Mouse (Mus musculus) hindbrain, embryonic 15.5 days (tissue): Measurements from ENCODE around the gene Enox1. TPM values are rescaled to one million over a fixed set of nuclear protein-coding genes. Genes with fewer than 3 reads are reported as not detected.
"Not testable (repeated sequence)": the region's sequence is repeated elsewhere in the genome, so short reads cannot be mapped to it uniquely, and the experiment has no call there.

Experiments used
- ATAC-seq: fragments of 200-750 bp; cut with Nextera tagmentation; 2 replicates; pipeline ENCODE4 v1.8.0; 2017; ENCODE audit warnings: low read depth, moderate number of reproducible peaks, moderate TSS enrichment; ENCODE audit not compliant: low FRiP score
- H3K27ac ChIP-seq: fragments of 300-500 bp; sonication (generic); replicated peaks from 2 replicates; pipeline ENCODE4 v1.5.1; 2015; ENCODE audit warnings: mild to moderate bottlenecking, inconsistent platforms
- H3K27me3 ChIP-seq: fragments of 300-500 bp; sonication (generic); 2 replicates; pipeline ENCODE4 v1.6.1; 2015; ENCODE audit warnings: control low read depth, inconsistent platforms
- H3K36me3 ChIP-seq: fragments of 300-500 bp; sonication (generic); 2 replicates; pipeline ENCODE4 v1.6.1; 2015; ENCODE audit warnings: control low read depth, inconsistent platforms
- H3K4me1 ChIP-seq: fragments of 300-500 bp; sonication (generic); replicated peaks from 2 replicates; pipeline ENCODE4 v1.6.1; 2015; ENCODE audit warnings: control low read depth, inconsistent platforms
- H3K4me2 ChIP-seq: fragments of 300-500 bp; sonication (generic); 2 replicates; pipeline ENCODE4 v1.6.1; 2015; ENCODE audit warnings: moderate library complexity, mild to moderate bottlenecking, inconsistent platforms
- H3K4me3 ChIP-seq: fragments of 300-500 bp; sonication (generic); 2 replicates; pipeline ENCODE4 v1.5.1; 2015; ENCODE audit warnings: mild to moderate bottlenecking, inconsistent platforms
- H3K9ac ChIP-seq: fragments of 300-500 bp; sonication (generic); 2 replicates; pipeline ENCODE4 v1.6.1; 2015; ENCODE audit warnings: inconsistent platforms
- H3K9me3 ChIP-seq: fragments of 300-500 bp; sonication (generic); 2 replicates; pipeline ENCODE4 v1.6.1; 2016; ENCODE audit warnings: control low read depth, inconsistent platforms
- WGBS: fragments of 180-500 bp; shearing (Covaris S2); methylation state at CpG from one replicate; pipeline ENCODE4 v1.1.7; 2015; 5-methylcytosine and 5-hydroxymethylcytosine counted together
- polyA plus RNA-seq: library from polyadenylated mRNA; unstranded; fragments of >200 nt; fragmentation: Nextera tagmentation; extraction: Ambion mirVana; gene quantifications from 2 replicates; pipeline ENCODE4 v1.2.1, GENCODE M21; 2015

Gene Enox1
- polyA plus RNA-seq, 1 experiment from 2014 or later: 43.5 TPM

DNA sequence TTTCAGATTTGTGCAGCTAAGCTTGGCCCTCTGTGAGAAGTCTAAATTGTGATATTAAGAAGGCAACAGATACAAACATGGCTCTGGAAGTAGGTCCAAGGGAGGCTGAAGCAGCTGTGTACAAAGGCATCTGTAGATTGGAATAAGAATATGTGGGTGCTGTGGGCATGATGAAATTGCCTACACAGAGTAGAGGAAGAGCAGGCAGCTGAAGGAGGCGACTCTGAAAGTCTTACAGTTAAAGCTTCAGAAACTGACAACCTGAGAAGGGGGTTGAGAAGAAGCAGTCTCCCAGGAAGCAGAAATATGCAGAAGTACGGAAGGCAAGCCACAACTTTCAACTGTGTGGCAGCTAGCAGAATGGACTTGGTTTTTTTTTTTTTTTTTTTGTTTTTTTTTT, 380.0 kb downstream of the Enox1 start:
- no peaks in the 10 kb centered on the region for H3K9me3 ChIP-seq
- no peak for ATAC-seq
- no peak overlapping the region for H3K4me2 ChIP-seq
- no peaks in the 10 kb centered on the region for H3K36me3 ChIP-seq
- H3K4me1 ChIP-seq: 0 out of 2 replicates have a peak, but pooled peaks cover 5% of the 10 kb centered on the region
- no peak overlapping the region for H3K4me3 ChIP-seq
- WGBS: 86% methylated on average over 2 of the region's 2 CpGs
- no peaks in the 10 kb centered on the region for H3K27me3 ChIP-seq
- H3K27ac ChIP-seq: no peak overlapping the region
- no peak overlapping the region for H3K9ac ChIP-seq

DNA sequence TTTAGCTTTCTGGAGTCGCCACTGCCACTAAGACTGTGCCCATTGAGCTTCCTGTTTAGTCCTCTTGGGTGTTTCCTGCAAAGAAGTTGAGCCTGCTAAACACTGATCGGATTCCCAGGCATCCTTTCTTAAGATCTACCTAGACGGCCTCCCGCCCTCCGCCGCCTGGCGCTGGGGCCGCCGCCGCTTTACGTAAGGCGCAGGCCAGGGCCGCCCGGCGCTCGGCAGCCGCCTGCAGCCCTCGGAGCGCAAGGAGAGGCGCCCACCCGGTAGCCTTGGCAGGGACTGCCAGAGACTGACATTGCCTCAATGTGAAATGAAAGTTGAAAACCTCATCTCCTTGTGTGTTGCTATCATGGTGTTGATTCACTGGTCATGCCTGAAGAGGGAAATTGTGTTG, 383.0 kb downstream of the Enox1 start:
- WGBS: 66% methylated on average over 21 of the region's 21 CpGs
- not testable (repeated sequence) for H3K4me1 ChIP-seq, H3K9me3 ChIP-seq, H3K27ac ChIP-seq, H3K36me3 ChIP-seq, H3K4me2 ChIP-seq, H3K27me3 ChIP-seq, ATAC-seq, H3K9ac ChIP-seq, H3K4me3 ChIP-seq

DNA sequence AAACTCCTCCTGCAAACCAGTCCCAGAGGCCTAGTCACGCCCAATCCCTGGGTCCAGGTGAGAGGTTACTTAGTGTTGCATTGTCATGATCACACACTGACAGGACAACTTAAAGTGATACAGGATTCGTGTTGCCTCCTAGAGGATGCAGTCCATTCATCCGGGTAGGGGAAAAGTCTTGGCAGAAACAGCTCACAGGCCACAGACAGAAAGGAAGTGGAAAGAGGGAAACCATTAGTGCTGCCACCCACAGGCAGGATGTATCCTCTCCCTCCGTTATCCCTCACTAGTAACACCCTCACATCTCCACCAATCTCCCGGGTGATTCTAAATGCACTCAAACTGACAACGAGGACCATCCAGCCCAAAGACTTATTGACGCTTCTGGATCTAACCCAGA, 385.4 kb downstream of the Enox1 start:
- peaks cover 9% of the 10 kb centered on the region for H3K4me1 ChIP-seq
- H3K9ac ChIP-seq: no peak overlapping the region
- H3K4me3 ChIP-seq: no peak overlapping the region
- H3K9me3 ChIP-seq: no peaks in the 10 kb centered on the region
- no peak overlapping the region for H3K4me2 ChIP-seq
- ATAC-seq: no peak
- no peaks in the 10 kb centered on the region for H3K36me3 ChIP-seq
- no peak overlapping the region for H3K27ac ChIP-seq
- H3K27me3 ChIP-seq: no peaks in the 10 kb centered on the region
- WGBS: 89% methylated on average over 7 of the region's 7 CpGs

DNA sequence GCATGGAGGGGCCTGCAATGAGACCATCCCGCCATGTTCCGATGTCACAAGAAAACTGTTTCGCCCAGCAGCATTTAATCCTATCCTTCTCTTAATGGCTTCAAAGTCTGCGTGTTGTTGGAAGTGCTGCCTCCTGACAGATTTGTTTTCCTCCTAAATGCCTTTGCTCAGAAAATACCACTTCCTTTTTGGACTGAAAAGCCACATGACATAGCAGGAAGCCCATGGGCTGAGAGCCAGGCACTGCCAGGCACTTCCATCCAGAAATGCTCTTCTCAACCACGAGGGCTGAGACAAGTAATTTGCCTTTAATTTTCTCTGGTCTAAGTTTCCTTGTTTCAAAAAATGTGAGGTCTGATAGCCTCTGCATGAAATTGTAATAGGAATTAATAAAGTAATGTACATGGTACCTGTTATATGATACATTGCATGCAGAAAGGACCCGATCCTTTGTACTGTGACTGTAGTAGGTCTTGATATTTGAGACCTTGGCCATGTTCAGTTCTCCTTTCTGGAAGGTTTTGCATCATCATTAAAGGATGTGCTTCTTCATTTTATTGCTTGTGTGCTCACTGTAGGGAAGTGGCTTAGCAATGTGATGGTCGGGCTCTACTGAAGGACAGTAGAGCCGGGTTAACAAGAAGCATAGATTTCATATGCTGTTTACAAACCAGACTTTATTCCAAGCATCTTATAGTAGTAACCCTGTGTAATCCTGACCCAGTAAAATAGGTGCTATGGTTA, 390.1 kb downstream of the Enox1 start:
- Histone ChIP-seq H3K36me3 (no peaks in the 10 kb centered on the region), H3K4me1 (peaks cover 9% of the 10 kb centered on the region), H3K9ac (no peak overlapping the region), H3K27me3 (no peaks in the 10 kb centered on the region), H3K4me2 (no peak overlapping the region), H3K4me3 (no peak overlapping the region), H3K9me3 (no peaks in the 10 kb centered on the region), H3K27ac (no peak overlapping the region)
- 89% methylated on average over 8 of the region's 8 CpGs for WGBS
- ATAC-seq: no peak

DNA sequence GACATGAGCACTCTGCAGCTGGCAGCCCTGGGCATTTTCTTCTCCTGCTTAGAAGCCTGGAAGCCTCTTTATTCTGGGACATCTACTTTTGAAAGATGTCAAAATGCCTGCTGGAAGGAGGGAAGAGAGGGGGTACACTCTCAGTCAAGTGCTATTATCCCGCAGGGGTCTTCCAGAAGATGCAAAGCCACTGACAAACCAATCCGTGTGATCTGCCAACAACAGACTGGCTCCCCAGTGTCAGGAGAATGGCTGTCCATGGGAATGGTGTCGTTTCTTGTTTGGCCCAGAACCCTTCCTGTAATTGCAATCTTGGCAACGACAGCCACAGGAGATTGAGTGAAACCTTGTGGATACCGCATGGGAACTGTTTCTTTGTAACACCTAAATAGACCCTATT, 390.8 kb downstream of the Enox1 start:
- Histone ChIP-seq H3K4me3 (no peak overlapping the region), H3K27me3 (no peaks in the 10 kb centered on the region), H3K4me2 (no peak overlapping the region), H3K9me3 (no peaks in the 10 kb centered on the region), H3K9ac (no peak overlapping the region), H3K27ac (no peak overlapping the region), H3K36me3 (no peaks in the 10 kb centered on the region), H3K4me1 (peaks cover 9% of the 10 kb centered on the region)
- 72% methylated on average over 5 of the region's 5 CpGs for WGBS
- no peak for ATAC-seq

DNA sequence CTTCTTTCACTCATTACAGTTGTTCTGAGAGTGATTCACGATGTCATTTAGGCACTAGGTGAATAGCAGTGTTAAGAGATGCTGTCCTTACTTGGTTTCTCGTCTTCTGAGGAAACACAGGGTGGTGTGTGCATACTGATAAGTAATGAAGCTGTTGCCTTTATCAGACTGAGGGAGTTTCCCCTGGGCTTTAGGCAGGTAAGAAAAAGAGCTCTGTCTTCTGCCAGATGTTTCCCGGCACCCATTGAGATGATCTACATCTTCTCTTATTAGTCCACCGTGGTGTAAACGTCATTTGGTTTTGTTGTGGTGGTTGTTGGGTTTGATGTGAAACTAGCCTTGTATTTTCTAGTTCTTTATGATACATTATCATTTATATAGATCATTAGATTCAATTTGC, 392.4 kb downstream of the Enox1 start:
- H3K27me3 ChIP-seq: no peaks in the 10 kb centered on the region
- H3K4me3 ChIP-seq: no peak overlapping the region
- H3K4me1 ChIP-seq: no peaks in the 10 kb centered on the region
- WGBS: 83% methylated on average over 5 of the region's 5 CpGs
- H3K9me3 ChIP-seq: no peaks in the 10 kb centered on the region
- no peaks in the 10 kb centered on the region for H3K36me3 ChIP-seq
- no peak for ATAC-seq
- no peak overlapping the region for H3K27ac ChIP-seq
- H3K9ac ChIP-seq: no peak overlapping the region
- H3K4me2 ChIP-seq: no peak overlapping the region

DNA sequence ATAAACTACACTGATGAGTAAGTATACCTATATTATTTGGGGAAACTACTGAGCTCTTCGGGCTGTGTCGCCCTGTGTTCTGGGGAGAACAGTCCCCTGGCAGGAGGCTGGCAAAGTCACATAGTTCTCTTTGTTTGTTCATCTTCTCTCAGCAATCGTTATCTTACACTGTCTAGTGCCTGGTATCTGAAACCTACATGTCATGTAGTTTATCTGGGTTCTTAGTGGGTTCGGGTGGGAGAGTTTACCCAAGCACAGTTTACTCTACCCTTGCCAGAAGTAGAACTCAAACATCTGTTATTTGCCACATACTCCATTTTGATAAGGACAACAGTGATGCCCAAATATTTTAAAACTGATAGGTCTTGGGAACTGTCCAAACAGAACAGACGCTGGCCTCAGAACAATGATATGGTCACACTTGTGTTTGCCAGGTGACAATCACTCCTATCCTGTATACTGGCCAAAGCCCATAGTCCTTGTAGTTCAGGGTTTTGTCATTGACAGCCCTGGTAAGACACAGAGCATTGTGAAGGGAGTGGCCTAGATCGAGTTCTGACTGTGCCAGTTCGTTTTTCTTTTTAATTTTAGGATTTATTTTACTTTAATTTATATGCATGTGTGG, 401.0 kb downstream of the Enox1 start:
- Histone ChIP-seq H3K4me1 (no peaks in the 10 kb centered on the region), H3K27me3 (no peaks in the 10 kb centered on the region), H3K4me3 (no peak overlapping the region), H3K9ac (no peak overlapping the region), H3K36me3 (no peaks in the 10 kb centered on the region), H3K9me3 (no peaks in the 10 kb centered on the region), H3K27ac (no peak overlapping the region), H3K4me2 (no peak overlapping the region)
- ATAC-seq: no peak
- WGBS: 87% methylated on average over 7 of the region's 7 CpGs

DNA sequence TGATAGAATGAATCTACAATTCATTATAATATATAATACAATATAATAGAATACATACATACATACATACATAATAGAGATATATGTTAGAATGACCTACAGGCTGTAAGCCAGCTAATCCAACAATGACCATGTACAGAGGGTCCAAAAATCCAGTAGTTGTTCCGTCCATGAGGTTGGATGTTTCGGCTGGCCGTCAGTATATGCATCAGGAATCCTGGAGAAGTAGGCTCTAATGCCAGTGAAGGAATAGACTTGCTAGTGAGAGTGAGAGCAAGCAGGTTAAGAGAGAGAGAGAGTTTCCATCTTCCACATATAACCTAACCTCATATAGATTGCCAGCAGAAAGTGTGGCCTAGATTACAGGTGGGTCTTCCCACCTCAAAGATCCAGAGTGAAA, 402.3 kb downstream of the Enox1 start:
- Histone ChIP-seq H3K27me3 (no peaks in the 10 kb centered on the region), H3K4me3 (no peak overlapping the region), H3K27ac (no peak overlapping the region), H3K36me3 (no peaks in the 10 kb centered on the region), H3K9me3 (no peaks in the 10 kb centered on the region), H3K4me1 (no peaks in the 10 kb centered on the region), H3K9ac (no peak overlapping the region), H3K4me2 (no peak overlapping the region)
- 97% methylated on average over 3 of the region's 3 CpGs for WGBS
- ATAC-seq: no peak

DNA sequence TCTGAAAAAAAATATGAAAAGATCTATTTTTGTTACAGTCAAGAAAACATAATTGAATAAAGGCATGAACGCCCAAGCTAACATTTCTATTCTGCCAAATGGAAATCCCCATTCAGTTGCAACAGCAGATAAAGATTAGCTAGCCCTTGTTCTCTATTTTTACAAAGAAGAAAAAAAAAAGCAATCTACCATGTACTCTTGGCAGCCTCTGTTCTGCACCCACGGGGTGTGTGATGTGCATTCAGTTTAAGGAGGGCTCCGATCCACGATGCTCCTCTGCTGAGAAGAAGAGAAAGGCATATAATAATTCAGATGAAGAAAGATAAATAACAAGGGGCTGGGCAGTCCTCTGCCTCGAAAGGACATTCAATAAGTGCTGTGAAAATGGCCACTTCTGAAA, 403.2 kb downstream of the Enox1 start:
- H3K4me1 ChIP-seq: no peaks in the 10 kb centered on the region
- H3K4me3 ChIP-seq: no peak overlapping the region
- no peaks in the 10 kb centered on the region for H3K27me3 ChIP-seq
- H3K9ac ChIP-seq: no peak overlapping the region
- no peak overlapping the region for H3K4me2 ChIP-seq
- WGBS: 43% methylated on average over 5 of the region's 5 CpGs
- no peaks in the 10 kb centered on the region for H3K9me3 ChIP-seq
- ATAC-seq: no peak
- H3K36me3 ChIP-seq: no peaks in the 10 kb centered on the region
- no peak overlapping the region for H3K27ac ChIP-seq

DNA sequence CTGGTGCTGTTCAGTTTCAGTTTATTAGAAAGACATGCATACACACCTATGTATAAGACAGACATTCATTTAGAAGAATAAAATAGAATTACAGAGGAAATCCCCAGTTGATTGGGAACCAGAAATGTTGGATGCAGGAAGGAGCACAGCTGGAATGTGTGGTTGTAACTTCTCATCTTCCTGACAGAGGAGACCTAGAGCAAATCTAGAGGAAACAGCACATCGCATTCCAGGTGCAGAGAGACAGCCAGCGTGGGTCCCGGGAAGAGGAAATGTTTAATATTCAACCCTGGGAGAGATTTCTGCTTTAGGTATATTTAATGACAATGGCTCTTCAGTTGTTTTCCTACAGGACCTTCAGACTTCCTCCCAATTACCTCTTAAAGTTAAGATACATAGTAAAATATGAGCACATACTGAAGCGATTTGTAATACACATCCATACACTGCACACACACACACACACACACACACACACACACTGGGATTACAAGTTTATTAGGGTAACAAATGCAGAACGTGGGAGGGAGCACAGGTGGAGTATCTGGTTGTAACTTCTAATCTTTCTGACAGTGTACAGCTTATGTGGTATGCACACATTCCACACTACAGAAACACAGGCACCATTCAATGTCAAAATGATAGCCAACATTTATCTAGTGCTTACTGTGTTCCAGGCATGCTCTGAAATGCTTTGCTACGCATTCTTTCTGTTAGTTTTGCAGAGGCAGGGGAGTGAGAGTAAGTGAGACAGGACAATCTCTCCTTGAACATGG, 405.4 kb downstream of the Enox1 start:
- 84% methylated on average over 6 of the region's 6 CpGs for WGBS

DNA sequence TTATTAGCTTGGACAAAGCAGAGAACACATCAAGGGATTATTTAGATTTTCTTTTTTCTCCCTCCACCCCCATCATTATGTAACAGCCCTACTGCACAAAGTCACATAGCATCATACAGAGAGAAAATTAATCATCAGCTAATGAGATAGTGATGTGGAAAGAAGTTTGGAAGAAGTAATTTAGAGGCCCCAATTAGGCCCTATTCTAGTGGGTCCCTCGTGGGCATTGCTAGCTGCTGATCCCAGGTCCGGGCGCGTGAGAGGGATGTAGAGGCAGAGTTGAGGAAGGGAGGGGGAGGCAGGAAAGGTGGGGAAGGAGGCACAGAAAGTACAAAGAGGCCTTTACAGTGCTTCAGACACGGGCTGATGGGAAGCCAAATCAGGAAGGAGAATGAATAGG, 407.4 kb downstream of the Enox1 start:
- no peak for ATAC-seq
- Histone ChIP-seq H3K9ac (no peak overlapping the region), H3K27ac (no peak overlapping the region), H3K27me3 (no peaks in the 10 kb centered on the region), H3K4me1 (no peaks in the 10 kb centered on the region), H3K4me3 (no peak overlapping the region), H3K9me3 (no peaks in the 10 kb centered on the region), H3K4me2 (no peak overlapping the region), H3K36me3 (no peaks in the 10 kb centered on the region)
- 58% methylated on average over 5 of the region's 5 CpGs for WGBS

More for the DNA sequence above, 405.4 kb downstream of the Enox1 start:
- no peaks in the 10 kb centered on the region for H3K36me3 ChIP-seq
- H3K27ac ChIP-seq: no peak overlapping the region
- no peak for ATAC-seq
- H3K4me2 ChIP-seq: no peak overlapping the region
- H3K27me3 ChIP-seq: no peaks in the 10 kb centered on the region
- no peak overlapping the region for H3K9ac ChIP-seq
- H3K4me1 ChIP-seq: no peaks in the 10 kb centered on the region
- H3K9me3 ChIP-seq: no peaks in the 10 kb centered on the region
- no peak overlapping the region for H3K4me3 ChIP-seq

DNA sequence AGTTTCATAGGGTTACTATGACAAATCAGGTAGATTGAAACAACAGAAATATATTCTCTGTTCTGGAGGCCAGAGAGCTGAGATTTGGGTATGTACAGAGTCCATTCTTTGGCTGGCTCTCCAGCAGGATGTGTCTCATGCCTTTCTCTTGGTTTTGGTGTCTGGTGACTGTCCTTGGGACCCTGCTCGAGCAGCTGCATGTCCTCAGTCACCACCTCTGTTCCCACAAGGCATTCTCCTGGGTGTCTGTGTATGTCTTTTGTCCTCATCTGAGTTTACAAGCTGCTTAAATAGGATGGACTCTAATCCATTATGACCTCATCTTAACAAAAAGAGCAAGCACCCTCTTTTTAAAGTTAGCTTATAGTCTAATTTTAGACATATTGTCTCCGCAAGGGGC, 410.6 kb downstream of the Enox1 start:
- Histone ChIP-seq H3K27ac (no peak overlapping the region), H3K27me3 (no peaks in the 10 kb centered on the region), H3K4me2 (no peak overlapping the region), H3K9me3 (no peaks in the 10 kb centered on the region), H3K4me1 (no peaks in the 10 kb centered on the region), H3K4me3 (no peak overlapping the region), H3K36me3 (no peaks in the 10 kb centered on the region), H3K9ac (no peak overlapping the region)
- no peak for ATAC-seq
- WGBS: 80% methylated on average over 2 of the region's 2 CpGs
